Mouse (Mus musculus) neural tube, embryonic 13.5 days (tissue): Measurements from ENCODE around the gene B4galnt3. TPM values are rescaled to one million over a fixed set of nuclear protein-coding genes. Genes with fewer than 3 reads are reported as not detected.

Experiments used
- ATAC-seq: fragments of 200-750 bp; cut with Nextera tagmentation; 2 replicates; pipeline ENCODE4 v1.8.0; 2017; ENCODE audit warnings: low read depth, mild to moderate bottlenecking, moderate TSS enrichment, moderate library complexity
- H3K27ac ChIP-seq: fragments of 300-500 bp; sonication (generic); replicated peaks from 2 replicates; pipeline ENCODE4 v1.5.1; 2015; ENCODE audit warnings: moderate library complexity, mild to moderate bottlenecking, inconsistent platforms
- H3K27me3 ChIP-seq: fragments of 300-500 bp; sonication (generic); 2 replicates; pipeline ENCODE4 v1.6.1; 2015; ENCODE audit warnings: mild to moderate bottlenecking, inconsistent platforms
- H3K36me3 ChIP-seq: fragments of 300-500 bp; sonication (generic); 2 replicates; pipeline ENCODE4 v1.6.1; 2015; ENCODE audit warnings: mild to moderate bottlenecking, inconsistent platforms
- H3K4me1 ChIP-seq: fragments of 300-500 bp; sonication (generic); replicated peaks from 2 replicates; pipeline ENCODE4 v1.6.1; 2015; ENCODE audit warnings: inconsistent platforms
- H3K4me2 ChIP-seq: fragments of 300-500 bp; sonication (generic); 2 replicates; pipeline ENCODE4 v1.6.1; 2015; ENCODE audit warnings: inconsistent platforms, mild to moderate bottlenecking, moderate library complexity
- H3K4me3 ChIP-seq: fragments of 300-500 bp; sonication (generic); 2 replicates; pipeline ENCODE4 v1.5.1; 2015; ENCODE audit warnings: mild to moderate bottlenecking, inconsistent platforms
- H3K9ac ChIP-seq: fragments of 300-500 bp; sonication (generic); 2 replicates; pipeline ENCODE4 v1.6.1; 2015; ENCODE audit warnings: moderate library complexity, mild to moderate bottlenecking, inconsistent platforms
- H3K9me3 ChIP-seq: fragments of 300-500 bp; sonication (generic); 2 replicates; pipeline ENCODE4 v1.6.1; 2016; ENCODE audit warnings: inconsistent platforms
- WGBS: fragments of 180-500 bp; shearing (Covaris S2); methylation state at CpG from one replicate; pipeline ENCODE4 v1.1.7; 2015; 5-methylcytosine and 5-hydroxymethylcytosine counted together
- polyA plus RNA-seq: library from polyadenylated mRNA; unstranded; fragments of >200 nt; fragmentation: Nextera tagmentation; extraction: Ambion mirVana; gene quantifications from 2 replicates; pipeline ENCODE4 v1.2.1, GENCODE M21; 2015

Gene B4galnt3
- polyA plus RNA-seq, 1 experiment from 2014 or later: 0.11 TPM

GRCm38 (mm10) chr6:120211536-120211935 lies 82.8 kb downstream of the B4galnt3 start:
- H3K27me3 ChIP-seq: no peaks in the 10 kb centered on the region
- no peak overlapping the region for H3K27ac ChIP-seq
- no peaks in the 10 kb centered on the region for H3K4me1 ChIP-seq
- H3K36me3 ChIP-seq: no peaks in the 10 kb centered on the region
- no peak overlapping the region for H3K9ac ChIP-seq
- WGBS: 86% methylated on average over 6 of the region's 6 CpGs
- H3K4me3 ChIP-seq: no peak overlapping the region
- no peak overlapping the region for H3K4me2 ChIP-seq
- H3K9me3 ChIP-seq: no peaks in the 10 kb centered on the region
- no peak for ATAC-seq

- Histone ChIP-seq H3K4me2 (no peak overlapping the region), H3K4me3 (no peak overlapping the region), H3K36me3 (no peaks in the 10 kb centered on the region), H3K9me3 (no peaks in the 10 kb centered on the region), H3K27me3 (no peaks in the 10 kb centered on the region), H3K4me1 (peaks cover 15% of the 10 kb centered on the region), H3K9ac (no peak overlapping the region), H3K27ac (no peak overlapping the region)
- WGBS: 96% methylated on average over 5 of the region's 5 CpGs
- ATAC-seq: no peak
Observed at GRCm38 (mm10) chr6:120206586-120206985, 87.8 kb downstream of the B4galnt3 start.

GRCm38 (mm10) chr6:120202406-120202805 lies 92.0 kb downstream of the B4galnt3 start:
- no peak overlapping the region for H3K9ac ChIP-seq
- H3K4me3 ChIP-seq: no peak overlapping the region
- H3K27me3 ChIP-seq: no peaks in the 10 kb centered on the region
- H3K4me2 ChIP-seq: no peak overlapping the region
- no peak overlapping the region for H3K27ac ChIP-seq
- no peaks in the 10 kb centered on the region for H3K36me3 ChIP-seq
- no peaks in the 10 kb centered on the region for H3K9me3 ChIP-seq
- peaks cover 24% of the 10 kb centered on the region for H3K4me1 ChIP-seq
- peak; percentile 55 for ATAC-seq
- WGBS: 27% methylated on average over 8 of the region's 8 CpGs

DNA sequence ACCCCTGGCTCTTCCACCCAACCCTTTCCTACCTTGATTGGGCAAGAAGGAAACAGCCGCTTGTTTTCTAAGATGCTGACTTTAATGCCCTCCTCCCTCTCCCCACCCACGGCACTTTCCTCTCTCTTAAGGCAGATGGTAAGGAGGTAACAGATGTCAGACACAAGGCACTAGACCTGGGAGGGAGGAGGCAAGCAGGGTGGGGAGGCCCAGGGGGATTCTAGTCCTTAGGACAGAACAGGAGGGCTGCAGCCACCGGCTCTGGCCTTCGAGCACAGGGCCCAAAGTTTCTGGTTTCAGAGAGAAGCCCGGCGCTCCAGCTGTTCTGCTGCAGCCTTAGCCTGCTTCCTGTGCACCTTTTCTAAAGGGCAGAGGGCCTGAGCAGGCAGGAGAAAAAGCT lies 92.4 kb downstream of the B4galnt3 start:
- no peaks in the 10 kb centered on the region for H3K36me3 ChIP-seq
- no peak overlapping the region for H3K4me3 ChIP-seq
- 45% methylated on average over 6 of the region's 6 CpGs for WGBS

DNA sequence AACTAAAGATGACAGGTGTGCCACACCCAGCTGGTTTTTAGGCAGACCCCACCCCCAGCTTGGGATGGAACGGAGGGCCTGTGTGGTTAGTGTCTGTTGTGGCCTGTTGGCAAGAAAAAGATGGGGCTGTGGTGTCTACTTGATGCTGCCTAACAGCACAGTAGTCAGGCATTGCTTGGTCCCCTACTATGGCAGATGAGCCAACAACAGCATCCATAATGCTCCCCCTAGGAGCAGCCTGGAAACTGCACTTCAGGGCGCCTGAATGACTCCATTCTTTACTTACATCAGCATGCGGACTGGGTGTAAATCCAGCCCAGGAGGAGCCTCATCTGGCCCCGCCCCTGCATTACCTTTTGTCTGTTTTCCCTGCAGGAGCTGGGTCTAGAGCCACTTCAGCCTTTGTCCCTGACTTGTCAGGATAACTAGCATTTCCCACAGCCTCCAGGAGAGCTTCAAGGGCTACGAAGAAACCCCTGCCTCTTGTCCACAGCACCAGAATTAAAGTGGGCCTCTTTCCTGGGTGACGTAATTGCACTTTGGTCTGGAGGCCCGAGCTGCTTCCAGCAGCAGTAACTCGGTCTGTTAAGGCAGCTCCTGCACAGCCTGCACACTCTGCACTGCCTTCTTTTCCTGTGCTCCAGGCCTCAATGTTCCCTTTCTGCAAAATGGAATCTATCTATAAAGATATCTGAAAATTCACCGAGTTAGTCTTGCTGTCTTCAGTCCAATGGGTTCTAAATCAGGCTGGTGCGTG lies 94.5 kb downstream of the B4galnt3 start:
- no peak overlapping the region for H3K4me2 ChIP-seq
- H3K27ac ChIP-seq: no peak overlapping the region
- H3K27me3 ChIP-seq: no peaks in the 10 kb centered on the region
- ATAC-seq: peak; percentile 38; the same call in 1 of the 2 replicates
- H3K4me1 ChIP-seq: peaks cover 24% of the 10 kb centered on the region
- H3K4me3 ChIP-seq: no peak overlapping the region
- no peak overlapping the region for H3K9ac ChIP-seq
- 22% methylated on average over 10 of the region's 10 CpGs for WGBS
- no peaks in the 10 kb centered on the region for H3K36me3 ChIP-seq
- no peaks in the 10 kb centered on the region for H3K9me3 ChIP-seq

More for the DNA sequence above, 92.4 kb downstream of the B4galnt3 start:
- Histone ChIP-seq H3K9me3 (no peaks in the 10 kb centered on the region), H3K27me3 (no peaks in the 10 kb centered on the region), H3K27ac (no peak overlapping the region), H3K9ac (no peak overlapping the region), H3K4me2 (no peak overlapping the region), H3K4me1 (peaks cover 24% of the 10 kb centered on the region)
- ATAC-seq: no peak

- no peaks in the 10 kb centered on the region for H3K9me3 ChIP-seq
- H3K4me1 ChIP-seq: peaks cover 23% of the 10 kb centered on the region
- no peaks in the 10 kb centered on the region for H3K27me3 ChIP-seq
- WGBS: 32% methylated on average over 9 of the region's 9 CpGs
- no peak overlapping the region for H3K4me3 ChIP-seq
- no peak overlapping the region for H3K9ac ChIP-seq
- H3K4me2 ChIP-seq: no peak overlapping the region
- no peak for ATAC-seq
- H3K27ac ChIP-seq: no peak overlapping the region
- no peaks in the 10 kb centered on the region for H3K36me3 ChIP-seq
Observed at GRCm38 (mm10) chr6:120197964-120198363, 96.4 kb downstream of the B4galnt3 start.

DNA sequence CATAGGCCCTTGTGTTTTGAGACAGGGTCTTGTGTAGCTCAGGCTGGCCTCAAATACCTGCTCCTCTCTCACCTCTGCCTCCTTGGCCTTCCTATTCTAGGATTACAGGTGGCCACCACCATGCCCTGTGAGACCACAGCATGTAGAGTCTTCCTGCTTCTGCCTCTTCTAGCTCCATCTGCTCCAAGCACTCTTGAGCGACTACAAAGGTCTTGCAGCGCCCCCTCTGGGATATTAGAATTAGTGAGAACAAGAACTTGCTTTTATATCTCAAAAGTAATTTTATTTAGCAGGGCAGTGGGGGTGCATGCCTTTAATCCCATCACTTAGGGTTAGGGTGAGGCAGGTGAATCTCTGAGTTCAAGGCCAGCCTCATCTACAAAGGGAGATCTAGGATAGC lies 97.5 kb downstream of the B4galnt3 start:
- H3K36me3 ChIP-seq: no peaks in the 10 kb centered on the region
- no peaks in the 10 kb centered on the region for H3K9me3 ChIP-seq
- WGBS: 47% methylated on average over 2 of the region's 2 CpGs
- ATAC-seq: no peak
- no peak overlapping the region for H3K9ac ChIP-seq
- no peaks in the 10 kb centered on the region for H3K27me3 ChIP-seq
- no peak overlapping the region for H3K27ac ChIP-seq
- H3K4me1 ChIP-seq: peaks cover 19% of the 10 kb centered on the region
- no peak overlapping the region for H3K4me2 ChIP-seq
- no peak overlapping the region for H3K4me3 ChIP-seq

DNA sequence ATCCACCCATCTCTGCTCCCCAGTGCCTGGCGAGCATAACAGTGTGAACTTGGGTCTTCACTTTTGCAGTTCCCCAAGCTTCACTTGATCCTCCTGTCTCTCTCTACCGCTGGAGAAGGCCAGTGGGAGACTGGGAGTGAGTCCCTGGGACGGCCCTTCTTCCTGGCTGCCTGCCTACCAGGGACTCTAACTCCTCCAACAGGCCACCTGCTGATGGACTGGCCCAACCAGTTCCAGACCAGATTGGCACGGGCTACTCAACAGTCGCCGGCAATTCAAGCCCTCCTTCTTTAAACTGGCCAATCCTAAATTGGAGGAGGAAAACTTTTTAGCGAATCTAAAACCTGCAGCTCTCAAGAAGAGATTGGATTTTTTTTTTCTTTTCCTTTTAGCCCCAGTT lies 99.4 kb downstream of the B4galnt3 start:
- no peak overlapping the region for H3K4me3 ChIP-seq
- H3K4me1 ChIP-seq: peaks cover 15% of the 10 kb centered on the region
- H3K9me3 ChIP-seq: no peaks in the 10 kb centered on the region
- H3K36me3 ChIP-seq: no peaks in the 10 kb centered on the region
- H3K9ac ChIP-seq: no peak overlapping the region
- H3K27ac ChIP-seq: no peak overlapping the region
- ATAC-seq: no peak
- H3K27me3 ChIP-seq: no peaks in the 10 kb centered on the region
- WGBS: 30% methylated on average over 7 of the region's 7 CpGs
- H3K4me2 ChIP-seq: no peak overlapping the region

DNA sequence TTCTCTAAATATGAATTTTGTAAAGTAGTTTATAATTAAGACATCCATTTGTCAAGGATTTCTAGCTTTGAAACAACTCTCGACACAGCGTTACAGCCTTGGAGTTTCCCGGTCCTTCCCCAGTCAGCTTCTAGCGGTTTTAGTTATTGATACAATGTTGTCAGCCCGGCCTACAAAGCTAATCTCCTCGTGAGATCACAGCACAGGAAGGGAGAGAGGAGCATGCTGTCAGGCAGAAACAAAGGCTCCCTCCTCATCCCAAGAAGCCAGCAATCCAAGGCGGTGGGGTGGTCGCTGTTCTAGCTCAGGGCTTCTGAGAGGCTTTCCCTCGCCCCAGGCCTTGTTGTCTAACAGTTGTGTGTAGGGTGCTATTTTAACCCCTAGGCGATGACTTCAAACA lies 100.1 kb downstream of the B4galnt3 start:
- H3K36me3 ChIP-seq: no peaks in the 10 kb centered on the region
- no peak overlapping the region for H3K4me3 ChIP-seq
- H3K27ac ChIP-seq: no peak overlapping the region
- H3K4me1 ChIP-seq: peaks cover 9% of the 10 kb centered on the region
- no peak for ATAC-seq
- H3K27me3 ChIP-seq: no peaks in the 10 kb centered on the region
- H3K9me3 ChIP-seq: no peaks in the 10 kb centered on the region
- H3K4me2 ChIP-seq: no peak overlapping the region
- 56% methylated on average over 10 of the region's 10 CpGs for WGBS
- no peak overlapping the region for H3K9ac ChIP-seq

- ATAC-seq: no peak
Observed at GRCm38 (mm10) chr6:120193793-120194192, 100.6 kb downstream of the B4galnt3 start.

DNA sequence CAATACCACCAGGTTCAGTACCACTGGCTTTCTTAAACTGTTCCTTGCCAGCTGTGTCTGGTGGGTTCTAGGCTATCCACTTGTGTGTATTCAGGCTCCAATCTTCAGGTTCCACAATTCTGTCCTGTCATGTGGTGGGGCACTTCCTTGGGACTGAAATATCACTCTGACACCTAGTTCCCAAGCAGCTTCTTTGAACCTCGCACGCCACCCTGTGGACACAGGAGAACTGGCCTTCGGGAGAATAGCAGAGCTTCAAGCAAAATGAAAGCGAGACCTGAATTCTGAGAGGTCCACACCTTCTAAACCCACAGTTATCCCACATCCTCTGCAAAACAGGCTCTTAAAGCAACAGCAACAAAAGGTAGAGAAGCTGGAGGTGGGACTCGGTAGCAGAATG lies 101.2 kb downstream of the B4galnt3 start:
- ATAC-seq: no peak
- H3K4me2 ChIP-seq: no peak overlapping the region

More at GRCm38 (mm10) chr6:120193793-120194192, 100.6 kb downstream of the B4galnt3 start:
- Histone ChIP-seq H3K4me2 (no peak overlapping the region), H3K36me3 (no peaks in the 10 kb centered on the region), H3K9ac (no peak overlapping the region), H3K4me3 (no peak overlapping the region), H3K27me3 (no peaks in the 10 kb centered on the region), H3K4me1 (peaks cover 9% of the 10 kb centered on the region), H3K9me3 (no peaks in the 10 kb centered on the region), H3K27ac (no peak overlapping the region)
- 82% methylated on average over 1 of the region's 1 CpGs for WGBS

GRCm38 (mm10) chr6:120192211-120192870 lies 102.0 kb downstream of the B4galnt3 start:
- no peak for ATAC-seq
- WGBS: 15% methylated on average over 15 of the region's 15 CpGs
- H3K9ac ChIP-seq: no peak overlapping the region

More for the DNA sequence above, 101.2 kb downstream of the B4galnt3 start:
- H3K36me3 ChIP-seq: no peaks in the 10 kb centered on the region
- 32% methylated on average over 5 of the region's 5 CpGs for WGBS
- no peak overlapping the region for H3K27ac ChIP-seq
- H3K9me3 ChIP-seq: no peaks in the 10 kb centered on the region
- H3K9ac ChIP-seq: no peak overlapping the region
- peaks cover 14% of the 10 kb centered on the region for H3K4me1 ChIP-seq
- H3K4me3 ChIP-seq: no peak overlapping the region
- no peaks in the 10 kb centered on the region for H3K27me3 ChIP-seq

More at GRCm38 (mm10) chr6:120192211-120192870, 102.0 kb downstream of the B4galnt3 start:
- no peaks in the 10 kb centered on the region for H3K36me3 ChIP-seq
- no peaks in the 10 kb centered on the region for H3K27me3 ChIP-seq
- no peaks in the 10 kb centered on the region for H3K9me3 ChIP-seq
- no peak overlapping the region for H3K27ac ChIP-seq
- H3K4me1 ChIP-seq: peaks cover 18% of the 10 kb centered on the region
- peak overlapping the region; percentile 29; the same call in 1 of the 2 replicates for H3K4me2 ChIP-seq
- H3K4me3 ChIP-seq: no peak overlapping the region
